Mouse (Mus musculus): ENCODE data around the gene Rpia. TPM values are rescaled to one million over a fixed set of nuclear protein-coding genes. Genes with fewer than 3 reads are reported as not detected.

The Rpia gene
- polyA plus RNA-seq, 1 experiment, result 21.6 TPM

DNA sequence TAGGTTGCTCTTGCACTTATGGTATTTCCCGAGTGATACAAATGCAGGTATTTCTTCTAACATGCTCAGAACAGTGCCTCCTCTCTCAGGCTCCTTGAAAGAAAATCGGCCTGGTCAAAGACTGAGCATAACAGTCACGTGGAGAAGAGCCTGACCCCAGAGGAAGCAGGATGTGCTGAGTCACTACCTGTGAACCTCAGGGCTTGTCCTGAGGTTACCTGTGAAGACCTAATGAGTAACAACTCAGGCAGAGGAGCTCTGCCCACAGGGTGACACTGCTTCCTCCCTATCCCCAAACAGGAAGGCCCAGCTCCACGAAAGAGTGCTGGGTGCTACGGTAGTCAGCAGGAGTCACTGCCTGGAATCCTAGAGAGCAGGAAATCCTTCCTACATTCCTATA, 18.3 kb downstream of the Rpia start:
- TF ChIP-seq POLR2A (IDR thresholded peaks at IDR 0.05; ENCODE audit: borderline replicate concordance, extremely low read depth, insufficient read depth, insufficient read length, poor library complexity, severe bottlenecking), result no peak
- TF ChIP-seq CTCF (IDR thresholded peaks at IDR 0.05; ENCODE audit: borderline replicate concordance, extremely low read depth, insufficient read depth, insufficient read length), result no peak
- DNase-seq (ENCODE audit: low read depth), result no peak

DNA sequence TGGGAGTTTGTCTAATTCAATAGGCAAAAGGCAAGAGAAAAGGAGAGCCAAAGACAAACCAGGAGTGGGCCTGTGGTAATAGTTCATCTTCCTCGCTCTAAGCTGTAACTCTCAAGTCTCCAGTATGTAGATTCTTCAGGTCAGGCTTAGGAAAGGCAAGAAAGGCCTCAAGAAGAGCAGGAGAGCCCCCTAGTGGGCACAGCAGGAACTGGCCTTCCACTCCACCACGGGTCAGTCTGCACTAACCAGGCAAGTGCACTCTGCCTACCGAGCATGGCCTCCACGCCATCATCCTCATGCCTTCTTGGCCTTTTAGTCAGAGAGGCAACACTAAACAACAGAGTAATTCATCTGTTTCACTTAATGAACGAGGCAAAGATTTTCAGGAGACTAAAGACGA, 23.3 kb downstream of the Rpia start:
- DNase-seq (ENCODE audit: low read depth), result peak; percentile 79
- TF ChIP-seq CTCF (IDR thresholded peaks at IDR 0.05; ENCODE audit: borderline replicate concordance, extremely low read depth, insufficient read depth, insufficient read length), result peak; percentile 98
- no peak for TF ChIP-seq POLR2A (IDR thresholded peaks at IDR 0.05; ENCODE audit: borderline replicate concordance, extremely low read depth, insufficient read depth, insufficient read length, poor library complexity, severe bottlenecking)

DNA sequence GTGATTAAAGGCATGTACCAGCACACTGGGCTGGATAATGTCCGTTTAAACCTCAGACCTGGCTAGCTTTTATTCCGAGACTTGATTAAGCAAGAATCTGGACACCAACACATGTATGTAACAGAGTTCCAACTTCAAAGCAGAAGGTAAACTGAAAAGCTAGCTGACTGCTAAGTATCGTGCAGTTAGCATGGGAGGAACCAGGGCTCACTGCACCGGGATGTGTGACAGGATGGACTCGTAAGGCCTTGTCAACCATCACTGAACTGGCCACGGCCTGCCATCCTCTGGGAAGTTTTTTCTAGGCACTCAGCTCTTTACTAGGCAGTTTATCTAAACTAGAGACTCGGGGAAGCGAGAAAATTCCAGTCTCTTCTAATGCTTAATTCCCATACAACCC, 27.0 kb downstream of the Rpia start:
- no peak for TF ChIP-seq CTCF (IDR thresholded peaks at IDR 0.05; ENCODE audit: borderline replicate concordance, extremely low read depth, insufficient read depth, insufficient read length)
- no peak for TF ChIP-seq POLR2A (IDR thresholded peaks at IDR 0.05; ENCODE audit: borderline replicate concordance, extremely low read depth, insufficient read depth, insufficient read length, poor library complexity, severe bottlenecking)
- no peak for DNase-seq (ENCODE audit: low read depth)

DNA sequence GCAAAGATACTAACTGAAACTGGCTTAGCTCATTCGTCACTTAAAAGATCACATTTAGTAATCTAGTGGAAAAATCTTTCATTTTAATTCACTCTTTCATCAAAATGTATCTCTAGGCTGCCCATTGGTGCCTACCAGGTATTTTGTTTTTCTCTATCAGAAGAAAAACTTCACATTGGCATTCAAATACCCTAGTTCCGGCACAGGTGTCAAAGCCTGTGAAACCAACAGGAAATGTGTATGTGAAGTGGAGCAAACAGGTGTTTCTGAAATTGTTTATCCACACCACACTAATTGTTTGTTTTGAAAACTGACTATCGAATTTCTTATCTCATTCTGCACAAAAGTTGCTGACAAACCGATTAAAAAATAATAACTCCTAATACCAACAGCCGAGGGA, 27.5 kb downstream of the Rpia start:
- no peak for DNase-seq (ENCODE audit: low read depth)

DNA sequence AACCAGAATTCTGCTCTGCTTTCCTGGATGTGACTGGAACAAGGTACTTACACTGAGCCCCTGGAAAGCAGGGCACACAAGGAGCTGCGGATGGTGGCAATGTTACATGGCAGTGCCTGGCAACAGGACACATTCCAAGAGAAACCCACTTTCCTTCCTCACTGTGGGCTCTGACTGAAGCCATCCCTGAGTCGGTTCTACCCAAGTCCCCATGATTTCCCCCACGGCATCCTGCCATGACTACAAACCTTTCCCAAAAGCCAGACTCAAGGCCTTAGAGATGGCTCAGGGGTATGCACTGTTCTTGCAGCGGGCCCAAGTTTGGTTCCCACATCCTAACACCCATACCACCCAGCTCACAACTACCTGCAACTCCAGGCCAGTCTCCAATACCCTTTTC, 28.2 kb downstream of the Rpia start:
- no peak for TF ChIP-seq POLR2A (IDR thresholded peaks at IDR 0.05; ENCODE audit: borderline replicate concordance, extremely low read depth, insufficient read depth, insufficient read length, poor library complexity, severe bottlenecking)
- TF ChIP-seq CTCF (IDR thresholded peaks at IDR 0.05; ENCODE audit: borderline replicate concordance, extremely low read depth, insufficient read depth, insufficient read length), result no peak
- no peak for DNase-seq (ENCODE audit: low read depth)

More for the DNA sequence above, 27.5 kb downstream of the Rpia start:
- TF ChIP-seq POLR2A (IDR thresholded peaks at IDR 0.05; ENCODE audit: borderline replicate concordance, extremely low read depth, insufficient read depth, insufficient read length, poor library complexity, severe bottlenecking) (no peak), CTCF (IDR thresholded peaks at IDR 0.05; ENCODE audit: borderline replicate concordance, extremely low read depth, insufficient read depth, insufficient read length) (no peak)

DNA sequence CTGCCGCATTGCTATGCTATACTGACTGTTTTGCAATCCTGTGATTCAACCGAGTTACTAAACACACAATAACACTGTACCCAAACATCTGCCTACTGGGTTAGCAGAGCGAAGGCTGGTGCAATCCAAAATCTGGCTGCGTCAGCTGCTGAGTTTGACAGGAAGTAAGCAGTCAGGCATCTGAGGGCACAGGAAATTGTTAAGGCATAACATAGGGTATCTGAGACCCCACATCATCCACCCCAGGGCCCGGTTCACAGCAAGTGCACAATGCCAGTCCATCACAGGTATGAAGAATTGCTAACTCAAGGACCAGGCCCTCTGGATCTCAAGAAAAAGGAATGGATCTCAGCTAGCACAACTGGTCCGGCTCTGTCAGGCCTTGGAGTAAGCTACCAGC, 29.4 kb downstream of the Rpia start:
- TF ChIP-seq CTCF (IDR thresholded peaks at IDR 0.05; ENCODE audit: borderline replicate concordance, extremely low read depth, insufficient read depth, insufficient read length) (no peak), POLR2A (IDR thresholded peaks at IDR 0.05; ENCODE audit: borderline replicate concordance, extremely low read depth, insufficient read depth, insufficient read length, poor library complexity, severe bottlenecking) (no peak)

DNA sequence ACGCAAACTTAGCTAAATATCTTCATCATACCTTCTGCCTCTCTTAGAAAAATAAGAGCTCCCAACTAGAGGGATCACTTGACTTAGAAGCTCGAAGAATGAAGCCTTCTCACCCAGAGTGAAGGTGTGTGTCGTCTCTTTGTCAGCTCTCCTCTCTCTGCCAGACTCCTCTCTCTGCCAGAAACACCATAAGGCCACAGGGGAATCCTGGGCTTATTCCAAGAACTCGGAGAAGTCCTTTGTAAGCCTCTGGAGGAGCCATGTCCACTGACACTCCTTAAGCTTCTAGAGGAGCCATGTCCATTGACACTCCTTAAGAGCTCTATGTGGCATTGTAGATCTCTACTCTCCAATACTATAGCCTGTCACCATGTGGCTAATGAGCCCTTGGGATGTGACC, 31.1 kb downstream of the Rpia start:
- peak; percentile 33 for DNase-seq (ENCODE audit: low read depth)
- TF ChIP-seq CTCF (IDR thresholded peaks at IDR 0.05; ENCODE audit: borderline replicate concordance, extremely low read depth, insufficient read depth, insufficient read length), result no peak
- no peak for TF ChIP-seq POLR2A (IDR thresholded peaks at IDR 0.05; ENCODE audit: borderline replicate concordance, extremely low read depth, insufficient read depth, insufficient read length, poor library complexity, severe bottlenecking)

More for the DNA sequence above, 29.4 kb downstream of the Rpia start:
- DNase-seq (ENCODE audit: low read depth), result no peak

DNA sequence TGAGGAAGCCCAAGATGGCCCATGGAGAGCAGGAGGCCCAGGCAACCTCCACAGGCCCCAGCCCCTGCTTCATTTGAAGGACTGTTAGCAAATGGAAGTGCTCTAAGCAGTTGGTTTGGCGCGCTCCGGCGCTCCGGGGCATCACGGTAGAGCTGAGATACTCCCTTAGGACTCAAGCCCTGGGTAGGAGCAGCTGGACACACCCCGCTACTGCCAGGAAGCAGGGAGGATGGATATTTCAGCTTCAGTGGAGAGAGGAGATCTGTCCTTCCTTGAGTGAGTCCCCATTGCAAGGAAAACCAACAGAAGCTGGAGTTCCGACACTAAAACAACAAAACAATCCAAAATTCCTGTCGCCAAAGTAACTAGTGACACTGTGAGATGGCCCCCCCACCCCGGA, 37.2 kb downstream of the Rpia start:
- TF ChIP-seq POLR2A (IDR thresholded peaks at IDR 0.05; ENCODE audit: borderline replicate concordance, extremely low read depth, insufficient read depth, insufficient read length, poor library complexity, severe bottlenecking), result no peak
- TF ChIP-seq CTCF (IDR thresholded peaks at IDR 0.05; ENCODE audit: borderline replicate concordance, extremely low read depth, insufficient read depth, insufficient read length), result no peak
- DNase-seq (ENCODE audit: low read depth), result no peak

DNA sequence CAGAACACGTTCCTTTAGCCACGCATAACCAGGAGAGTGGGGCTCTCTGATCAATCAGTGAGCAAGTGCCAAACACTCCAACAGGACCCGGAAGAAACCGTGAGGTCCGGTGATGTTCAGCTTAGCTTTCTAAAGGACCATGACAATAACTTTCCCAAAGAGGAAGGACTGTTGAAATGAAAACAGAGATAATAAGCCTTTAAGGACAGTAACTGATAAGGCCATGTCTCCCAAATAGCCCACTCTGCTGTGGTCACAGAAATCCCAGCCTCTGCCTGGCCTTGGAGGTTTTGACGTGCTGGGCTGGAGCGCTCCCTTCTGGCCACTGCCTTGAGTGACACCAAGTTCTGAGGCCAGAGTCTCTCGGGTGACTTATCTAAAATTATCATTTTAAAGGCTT, 39.7 kb downstream of the Rpia start:
- DNase-seq (ENCODE audit: low read depth), result peak; percentile 15
- TF ChIP-seq CTCF (IDR thresholded peaks at IDR 0.05; ENCODE audit: borderline replicate concordance, extremely low read depth, insufficient read depth, insufficient read length), result peak; percentile 52; the same call in 1 of the 2 replicates
- TF ChIP-seq POLR2A (IDR thresholded peaks at IDR 0.05; ENCODE audit: borderline replicate concordance, extremely low read depth, insufficient read depth, insufficient read length, poor library complexity, severe bottlenecking), result no peak

DNA sequence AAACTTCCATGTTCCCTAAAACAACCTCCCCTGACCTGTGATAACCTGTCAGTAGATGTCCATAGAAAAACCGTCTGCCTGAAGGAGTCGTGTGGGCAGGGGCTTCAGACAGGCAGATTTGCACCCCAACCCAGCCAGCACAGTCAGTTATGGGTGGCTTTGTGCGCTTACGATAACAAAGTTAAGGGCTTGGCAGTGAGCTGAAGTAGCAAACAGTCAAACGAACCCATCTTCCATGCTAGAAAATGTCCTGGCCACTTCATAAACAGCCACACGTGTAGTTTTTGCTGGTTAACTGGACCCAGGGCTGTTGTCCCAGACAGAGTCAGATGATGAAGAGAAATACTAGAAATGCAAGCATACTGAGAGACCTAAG, 40.1 kb downstream of the Rpia start:
- TF ChIP-seq POLR2A (IDR thresholded peaks at IDR 0.05; ENCODE audit: borderline replicate concordance, extremely low read depth, insufficient read depth, insufficient read length, poor library complexity, severe bottlenecking) (no peak), CTCF (IDR thresholded peaks at IDR 0.05; ENCODE audit: borderline replicate concordance, extremely low read depth, insufficient read depth, insufficient read length) (no peak)

DNA sequence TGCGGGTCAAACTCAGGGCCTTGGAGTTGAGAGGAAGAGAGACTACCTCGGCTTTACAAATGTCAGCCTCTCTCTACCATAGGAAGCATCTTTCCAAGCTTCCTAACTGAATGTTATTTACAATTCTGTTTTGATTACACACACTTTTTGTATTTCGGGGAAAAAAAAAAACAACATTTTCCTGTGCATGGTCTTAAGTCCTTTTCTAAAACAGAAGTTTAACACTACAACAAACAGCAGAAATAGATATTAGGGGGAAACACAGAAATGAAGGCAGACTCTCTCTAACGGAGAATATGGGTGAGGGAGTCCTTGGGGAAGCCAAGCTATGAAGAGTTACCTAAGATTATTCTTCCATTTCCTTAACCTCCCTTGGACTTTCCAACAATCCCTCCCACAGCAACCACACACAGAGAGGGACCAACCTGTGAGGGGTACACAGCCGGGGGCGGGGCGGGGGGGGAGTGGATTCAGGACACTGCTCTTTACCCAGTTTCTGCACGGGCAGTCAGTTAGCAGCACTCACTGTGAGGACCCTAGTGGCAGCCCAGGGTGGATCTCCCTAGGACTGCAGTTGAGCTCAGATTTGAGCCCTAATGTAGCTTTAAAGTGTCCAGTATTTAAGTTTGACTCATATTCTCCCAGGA, 40.7 kb downstream of the Rpia start:
- TF ChIP-seq POLR2A (IDR thresholded peaks at IDR 0.05; ENCODE audit: borderline replicate concordance, extremely low read depth, insufficient read depth, insufficient read length, poor library complexity, severe bottlenecking) (no peak), CTCF (IDR thresholded peaks at IDR 0.05; ENCODE audit: borderline replicate concordance, extremely low read depth, insufficient read depth, insufficient read length) (no peak)
- DNase-seq (ENCODE audit: low read depth), result no peak

More for the DNA sequence above, 40.1 kb downstream of the Rpia start:
- no peak for DNase-seq (ENCODE audit: low read depth)

DNA sequence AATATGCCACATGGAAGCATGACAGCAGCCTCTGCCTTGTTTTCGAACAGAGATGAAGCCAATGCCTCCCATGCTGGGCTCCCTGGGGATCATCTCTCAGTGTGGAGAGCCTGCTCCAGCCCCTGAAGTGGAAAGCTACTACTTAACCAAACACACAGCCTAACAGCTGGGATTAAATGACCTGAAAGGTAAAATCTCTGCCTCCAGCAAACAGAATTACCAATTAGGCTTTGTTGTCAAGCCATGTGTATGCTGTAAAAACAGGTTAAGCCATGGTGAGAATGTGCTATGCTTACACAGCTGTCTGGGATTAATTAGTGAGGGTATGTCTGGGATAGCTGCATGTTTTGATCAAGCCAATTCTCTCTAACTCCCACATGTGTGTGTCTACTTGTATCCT, 42.3 kb downstream of the Rpia start:
- DNase-seq (ENCODE audit: low read depth), result peak; percentile 33
- TF ChIP-seq POLR2A (IDR thresholded peaks at IDR 0.05; ENCODE audit: borderline replicate concordance, extremely low read depth, insufficient read depth, insufficient read length, poor library complexity, severe bottlenecking) (no peak), CTCF (IDR thresholded peaks at IDR 0.05; ENCODE audit: borderline replicate concordance, extremely low read depth, insufficient read depth, insufficient read length) (no peak)

Measured in brain, embryonic 14.5 days (tissue).